Mouse (Mus musculus) hindbrain, embryonic 15.5 days (tissue): Measurements from ENCODE around the gene Bbs1. TPM values are rescaled to one million over a fixed set of nuclear protein-coding genes. Genes with fewer than 3 reads are reported as not detected.

Experiments used
- ATAC-seq: fragments of 200-750 bp; cut with Nextera tagmentation; 2 replicates; pipeline ENCODE4 v1.8.0; 2017; ENCODE audit warnings: low read depth, moderate number of reproducible peaks, moderate TSS enrichment; ENCODE audit not compliant: low FRiP score
- H3K27ac ChIP-seq: fragments of 300-500 bp; sonication (generic); replicated peaks from 2 replicates; pipeline ENCODE4 v1.5.1; 2015; ENCODE audit warnings: mild to moderate bottlenecking, inconsistent platforms
- H3K27me3 ChIP-seq: fragments of 300-500 bp; sonication (generic); 2 replicates; pipeline ENCODE4 v1.6.1; 2015; ENCODE audit warnings: control low read depth, inconsistent platforms
- H3K36me3 ChIP-seq: fragments of 300-500 bp; sonication (generic); 2 replicates; pipeline ENCODE4 v1.6.1; 2015; ENCODE audit warnings: control low read depth, inconsistent platforms
- H3K4me1 ChIP-seq: fragments of 300-500 bp; sonication (generic); replicated peaks from 2 replicates; pipeline ENCODE4 v1.6.1; 2015; ENCODE audit warnings: control low read depth, inconsistent platforms
- H3K4me2 ChIP-seq: fragments of 300-500 bp; sonication (generic); 2 replicates; pipeline ENCODE4 v1.6.1; 2015; ENCODE audit warnings: moderate library complexity, mild to moderate bottlenecking, inconsistent platforms
- H3K4me3 ChIP-seq: fragments of 300-500 bp; sonication (generic); 2 replicates; pipeline ENCODE4 v1.5.1; 2015; ENCODE audit warnings: mild to moderate bottlenecking, inconsistent platforms
- H3K9ac ChIP-seq: fragments of 300-500 bp; sonication (generic); 2 replicates; pipeline ENCODE4 v1.6.1; 2015; ENCODE audit warnings: inconsistent platforms
- H3K9me3 ChIP-seq: fragments of 300-500 bp; sonication (generic); 2 replicates; pipeline ENCODE4 v1.6.1; 2016; ENCODE audit warnings: control low read depth, inconsistent platforms
- WGBS: fragments of 180-500 bp; shearing (Covaris S2); methylation state at CpG from one replicate; pipeline ENCODE4 v1.1.7; 2015; 5-methylcytosine and 5-hydroxymethylcytosine counted together
- polyA plus RNA-seq: library from polyadenylated mRNA; unstranded; fragments of >200 nt; fragmentation: Nextera tagmentation; extraction: Ambion mirVana; gene quantifications from 2 replicates; pipeline ENCODE4 v1.2.1, GENCODE M21; 2015

The Bbs1 gene
- polyA plus RNA-seq, 1 experiment from 2014 or later, result 8.5 TPM

DNA sequence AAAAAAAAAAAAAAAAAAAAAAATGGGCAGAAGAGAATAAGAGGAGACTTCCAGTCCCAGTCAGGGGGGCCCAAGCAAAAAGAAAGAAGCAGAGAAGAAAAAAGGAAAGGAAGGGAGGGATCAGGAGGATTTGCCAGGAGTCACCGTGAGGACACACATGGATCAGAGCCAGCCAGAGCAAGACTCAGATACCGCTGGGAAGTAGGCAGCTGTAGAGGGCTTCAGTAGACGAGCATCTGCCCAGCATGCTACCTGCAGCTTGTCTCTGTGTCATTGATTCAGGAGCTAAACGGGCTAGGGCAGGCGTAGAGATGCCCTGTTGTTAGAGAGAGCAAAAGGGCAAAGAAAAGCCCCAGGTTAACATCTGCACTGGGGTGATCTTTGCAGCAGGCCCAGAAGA, 56.1 kb downstream of the Bbs1 start:
- no peaks in the 10 kb centered on the region for H3K9me3 ChIP-seq
- no peak overlapping the region for H3K4me3 ChIP-seq
- H3K4me2 ChIP-seq, result no peak overlapping the region
- H3K27me3 ChIP-seq, result no peaks in the 10 kb centered on the region
- H3K36me3 ChIP-seq, result no peaks in the 10 kb centered on the region
- H3K9ac ChIP-seq, result no peak overlapping the region
- H3K4me1 ChIP-seq, result peaks cover 5% of the 10 kb centered on the region
- no peak overlapping the region for H3K27ac ChIP-seq
- WGBS, result 47% methylated on average over 5 of the region's 5 CpGs
- ATAC-seq, result no peak

DNA sequence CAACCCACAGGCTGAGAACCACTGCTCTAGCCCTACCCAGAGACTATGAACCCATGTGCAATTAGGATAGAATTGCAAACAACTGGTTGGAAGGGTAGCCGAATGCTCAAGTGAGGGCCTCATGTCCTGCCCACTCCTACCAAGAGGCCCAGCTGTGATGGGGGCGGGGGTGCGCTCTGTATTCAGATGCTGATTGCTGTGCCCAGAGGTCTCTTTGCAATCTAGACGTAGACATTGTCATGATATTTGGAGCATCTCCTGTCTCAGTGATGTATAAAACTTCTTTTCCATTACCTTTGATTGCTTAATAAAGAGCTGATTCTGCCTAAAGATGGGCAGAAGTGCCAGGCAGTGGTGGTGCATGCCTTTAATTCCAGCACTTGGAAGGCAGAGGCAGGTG, 56.6 kb downstream of the Bbs1 start:
- WGBS, result 43% methylated on average over 4 of the region's 4 CpGs
- no peak for ATAC-seq
- H3K27ac ChIP-seq, result no peak overlapping the region
- H3K27me3 ChIP-seq, result no peaks in the 10 kb centered on the region
- H3K4me1 ChIP-seq, result peaks cover 4% of the 10 kb centered on the region
- no peak overlapping the region for H3K4me3 ChIP-seq
- H3K9me3 ChIP-seq, result no peaks in the 10 kb centered on the region
- no peaks in the 10 kb centered on the region for H3K36me3 ChIP-seq
- H3K9ac ChIP-seq, result no peak overlapping the region
- no peak overlapping the region for H3K4me2 ChIP-seq

DNA sequence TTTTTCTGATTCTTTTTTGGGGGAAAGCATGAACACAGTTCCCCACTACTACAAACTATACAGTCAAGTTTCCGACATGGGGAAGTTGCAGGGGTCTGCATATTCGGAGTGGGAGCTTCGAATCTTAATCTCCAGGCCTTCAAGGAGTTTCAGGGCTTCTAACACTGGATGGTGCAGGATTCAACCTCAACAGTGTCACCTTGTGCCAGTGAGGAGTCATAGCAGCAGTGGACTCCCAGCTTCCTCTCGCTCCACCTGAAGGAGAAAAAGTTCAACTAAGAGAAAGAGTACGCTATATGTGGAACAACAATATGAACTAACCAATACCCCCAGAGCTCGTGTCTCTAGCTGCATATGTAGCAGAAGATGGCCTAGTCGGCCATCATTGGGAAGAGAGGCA, 58.9 kb downstream of the Bbs1 start:
- H3K9me3 ChIP-seq, result no peaks in the 10 kb centered on the region
- H3K4me3 ChIP-seq, result no peak overlapping the region
- 39% methylated on average over 7 of the region's 7 CpGs for WGBS
- H3K4me2 ChIP-seq, result no peak overlapping the region
- no peak overlapping the region for H3K9ac ChIP-seq
- H3K27me3 ChIP-seq, result no peaks in the 10 kb centered on the region
- no peak overlapping the region for H3K27ac ChIP-seq
- H3K4me1 ChIP-seq, result no peaks in the 10 kb centered on the region
- H3K36me3 ChIP-seq, result no peaks in the 10 kb centered on the region
- ATAC-seq, result no peak

DNA sequence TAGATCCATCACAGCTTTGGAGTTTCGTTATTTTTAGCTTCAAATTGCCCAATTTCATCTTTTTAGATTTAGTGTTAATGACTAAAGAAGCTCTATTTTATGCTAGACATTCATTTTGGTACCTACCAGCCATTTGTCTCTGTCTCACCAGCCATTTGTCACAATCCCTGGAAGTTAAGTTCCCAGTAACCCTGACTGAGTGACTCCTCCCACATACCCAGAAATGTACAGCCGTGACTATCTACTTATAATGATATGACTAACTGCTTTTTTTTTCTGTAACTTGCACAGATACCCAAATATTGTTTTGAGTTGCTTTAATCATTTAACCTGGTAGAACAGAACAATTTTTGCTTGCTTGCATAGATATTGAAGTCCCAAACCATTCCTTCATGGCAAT, 60.6 kb downstream of the Bbs1 start:
- Histone ChIP-seq H3K36me3 (no peaks in the 10 kb centered on the region), H3K4me2 (no peak overlapping the region), H3K9me3 (no peaks in the 10 kb centered on the region), H3K9ac (no peak overlapping the region), H3K4me1 (no peaks in the 10 kb centered on the region), H3K27ac (no peak overlapping the region), H3K4me3 (no peak overlapping the region), H3K27me3 (peaks cover 12% of the 10 kb centered on the region)
- 84% methylated on average over 2 of the region's 2 CpGs for WGBS
- no peak for ATAC-seq

DNA sequence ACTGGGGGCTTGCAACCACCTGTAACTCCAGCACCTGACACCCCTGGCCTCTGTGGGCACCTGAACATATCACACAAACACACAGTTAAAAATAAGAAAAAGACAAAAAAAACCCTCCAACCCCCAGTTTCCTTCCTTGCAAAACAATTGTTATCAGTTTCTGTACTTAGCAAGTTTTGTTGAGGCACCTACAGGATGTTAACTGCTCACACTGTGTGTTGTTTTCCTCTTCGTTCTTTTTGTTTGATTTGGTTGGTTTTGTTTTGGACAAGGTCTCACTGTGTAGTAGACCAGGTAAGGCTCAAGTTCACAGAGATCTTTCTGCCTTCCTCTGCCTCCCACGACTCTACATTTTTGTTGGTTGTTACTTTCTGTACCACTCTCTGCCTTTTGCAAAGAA, 63.8 kb downstream of the Bbs1 start:
- H3K27ac ChIP-seq, result no peak overlapping the region

DNA sequence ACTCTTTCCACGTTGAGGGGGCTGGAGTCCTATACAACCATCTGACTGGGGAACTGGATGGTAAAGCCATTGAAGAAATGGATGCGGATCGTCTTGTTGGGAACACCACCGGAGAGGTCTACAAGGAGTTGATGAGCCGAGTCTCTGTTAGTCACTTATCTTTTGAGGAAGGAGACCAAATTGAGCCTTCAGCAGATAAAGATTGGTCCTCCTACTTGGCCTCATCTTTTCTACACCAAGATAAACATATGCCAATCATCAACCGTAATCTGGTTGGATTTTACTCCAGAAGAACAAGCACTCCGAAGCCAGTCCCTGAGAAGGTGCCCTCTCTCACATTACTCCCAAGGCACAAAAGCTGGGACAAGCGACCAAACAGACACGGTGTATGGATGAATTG, 65.6 kb downstream of the Bbs1 start:
- H3K9ac ChIP-seq, result no peak overlapping the region
- ATAC-seq, result no peak

More for the DNA sequence above, 63.8 kb downstream of the Bbs1 start:
- H3K4me1 ChIP-seq, result peaks cover 17% of the 10 kb centered on the region
- peaks cover 23% of the 10 kb centered on the region for H3K27me3 ChIP-seq
- H3K4me3 ChIP-seq, result no peak overlapping the region
- H3K9ac ChIP-seq, result no peak overlapping the region
- H3K9me3 ChIP-seq, result no peaks in the 10 kb centered on the region
- no peaks in the 10 kb centered on the region for H3K36me3 ChIP-seq
- 77% methylated on average over 2 of the region's 2 CpGs for WGBS
- no peak overlapping the region for H3K4me2 ChIP-seq
- no peak for ATAC-seq

DNA sequence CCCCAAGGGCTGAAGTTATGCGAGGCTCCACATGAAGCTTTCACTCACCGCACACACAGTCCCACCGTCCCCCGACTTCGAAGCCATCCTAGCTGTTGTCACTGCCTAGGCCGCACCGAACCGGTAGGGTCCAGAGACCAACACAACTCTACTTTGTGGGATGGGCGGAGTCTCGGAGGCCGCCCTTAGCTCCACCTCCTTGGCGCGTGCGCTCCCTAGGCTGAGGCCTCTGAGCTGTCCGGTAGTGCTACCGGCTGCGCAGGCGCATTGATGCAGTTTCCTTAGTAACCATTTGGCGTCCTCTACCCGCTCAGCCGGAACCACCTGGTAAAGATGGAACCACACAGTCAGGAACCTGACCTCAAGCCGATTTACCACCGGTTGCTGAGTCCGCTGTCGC, 67.3 kb downstream of the Bbs1 start, which contains the start of the genes Ccs and Ccdc87:
Ccs (minus strand) TSS at position 184 of the 400 bp plus-strand sequence.
Ccdc87 (plus strand) TSS at position 218 of the 400 bp plus-strand sequence.
- under 1% methylated on average over 25 of the region's 25 CpGs for WGBS
- Histone ChIP-seq H3K4me1 (peaks cover 17% of the 10 kb centered on the region), H3K27ac (no peak within 1 kb of the TSS)

More for the DNA sequence above, 65.6 kb downstream of the Bbs1 start:
- Histone ChIP-seq H3K4me2 (no peak overlapping the region), H3K36me3 (no peaks in the 10 kb centered on the region), H3K9me3 (no peaks in the 10 kb centered on the region), H3K4me3 (no peak overlapping the region), H3K4me1 (peaks cover 17% of the 10 kb centered on the region), H3K27me3 (peaks cover 23% of the 10 kb centered on the region), H3K27ac (no peak overlapping the region)
- 87% methylated on average over 9 of the region's 9 CpGs for whole genome bisulfite sequencing

DNA sequence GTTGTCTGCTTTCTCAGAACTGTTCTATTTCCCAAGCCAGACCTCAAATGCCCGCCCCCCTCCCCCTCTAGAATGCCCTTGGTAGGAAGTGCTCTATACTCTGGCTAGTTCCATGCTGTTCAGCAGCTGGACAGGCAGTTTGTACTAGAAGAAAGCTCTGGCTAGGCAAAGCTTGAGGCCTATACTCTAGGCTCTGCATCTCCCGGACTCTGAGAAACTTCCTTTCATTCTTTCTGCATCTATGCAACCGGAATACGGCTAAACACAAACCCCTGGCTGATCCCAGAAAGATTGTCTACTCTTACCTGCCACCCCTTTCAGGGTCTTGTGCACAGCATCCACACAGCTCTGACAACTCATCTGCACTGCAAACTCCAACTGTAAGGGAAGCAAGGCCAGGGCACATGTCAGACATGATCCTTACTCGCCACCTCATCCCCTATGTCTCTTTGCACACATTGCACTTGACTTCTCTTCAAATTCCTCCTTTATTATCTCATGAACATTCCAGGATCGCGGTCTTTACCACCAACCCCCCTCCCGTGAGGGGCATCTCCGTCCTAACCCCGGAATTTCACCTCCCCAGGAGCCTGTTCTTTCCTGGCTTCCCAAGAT, 67.8 kb downstream of the Bbs1 start:
- Histone ChIP-seq H3K9ac (peak overlapping the region; percentile 60), H3K27ac (no peak overlapping the region), H3K4me3 (peak overlapping the region; percentile 56), H3K4me1 (peaks cover 17% of the 10 kb centered on the region), H3K36me3 (no peaks in the 10 kb centered on the region), H3K27me3 (peaks cover 23% of the 10 kb centered on the region), H3K4me2 (peak overlapping the region; percentile 95), H3K9me3 (no peaks in the 10 kb centered on the region)
- 36% methylated on average over 10 of the region's 10 CpGs for WGBS
- no peak for ATAC-seq

More for the DNA sequence above, 67.3 kb downstream of the Bbs1 start, which contains the start of the genes Ccs and Ccdc87:
- Histone ChIP-seq H3K4me2 (peak within 1 kb of the TSS; percentile 95), H3K4me3 (peak within 1 kb of the TSS; percentile 56), H3K9me3 (no peaks in the 10 kb centered on the region), H3K36me3 (no peaks in the 10 kb centered on the region), H3K27me3 (peaks cover 23% of the 10 kb centered on the region), H3K9ac (peak within 1 kb of the TSS; percentile 60)
- peak; percentile 98 for ATAC-seq

DNA sequence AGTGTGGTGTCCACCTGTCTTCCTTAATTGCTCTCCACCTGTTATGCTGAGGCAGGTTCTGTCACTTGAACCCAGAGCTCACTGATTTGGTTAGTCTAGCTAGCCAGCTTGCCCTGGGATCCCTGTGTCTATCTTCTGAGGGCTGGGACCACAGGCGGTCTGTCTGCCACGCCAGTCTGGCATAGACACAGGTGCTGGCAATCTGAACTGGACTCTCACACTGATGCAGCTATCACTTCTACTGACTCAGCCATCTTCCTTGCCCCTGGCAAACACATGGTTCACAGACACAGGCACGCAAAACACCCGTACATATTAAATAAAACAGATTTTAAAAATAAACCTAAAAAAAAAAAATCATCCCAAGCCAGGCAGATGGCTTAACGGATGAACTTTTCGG, 69.4 kb downstream of the Bbs1 start:
- ATAC-seq, result no peak
- Histone ChIP-seq H3K4me1 (peaks cover 17% of the 10 kb centered on the region), H3K36me3 (peaks cover 6% of the 10 kb centered on the region; the same call in 1 of the 2 replicates), H3K9me3 (no peaks in the 10 kb centered on the region), H3K9ac (no peak overlapping the region), H3K27me3 (peaks cover 23% of the 10 kb centered on the region), H3K4me2 (no peak overlapping the region), H3K4me3 (no peak overlapping the region), H3K27ac (no peak overlapping the region)
- 95% methylated on average over 6 of the region's 6 CpGs for WGBS

Other genes with a start within 250 kb of the Bbs1 start
- gene Gm960, start 208.0 kb downstream of the Bbs1 start, polyA plus RNA-seq, result 6.6 and 7.0 TPM in 2 replicates
- 29.2 and 33.5 TPM in 2 replicates for gene Sptbn2, start 195.5 kb downstream of the Bbs1 start, polyA plus RNA-seq
- 134 and 139 TPM in 2 replicates for gene Rbm4b, start 150.1 kb downstream of the Bbs1 start, polyA plus RNA-seq
- gene Rbm4, start 112.7 kb downstream of the Bbs1 start, polyA plus RNA-seq, result 72.3 and 87.5 TPM in 2 replicates
- gene Gm21992, start 95.0 kb downstream of the Bbs1 start, polyA plus RNA-seq, result 22.9 and 23.9 TPM in 2 replicates
- 62.4 and 64.8 TPM in 2 replicates for gene Rbm14, start 95.0 kb downstream of the Bbs1 start, polyA plus RNA-seq
- gene Ccs, start 67.3 kb downstream of the Bbs1 start, polyA plus RNA-seq, result 40.8 and 41.4 TPM in 2 replicates
- 0.55 and 0.73 TPM in 2 replicates for gene Ccdc87, start 67.3 kb downstream of the Bbs1 start, polyA plus RNA-seq
- 76.5 and 78.7 TPM in 2 replicates for gene Ctsf, start 51.5 kb downstream of the Bbs1 start, polyA plus RNA-seq
- 1.6 and 2.3 TPM in 2 replicates for gene Actn3, start 28.7 kb downstream of the Bbs1 start, polyA plus RNA-seq
- gene Zdhhc24, start 28.0 kb downstream of the Bbs1 start, polyA plus RNA-seq, result 23.3 and 24.1 TPM in 2 replicates
- 106 and 108 TPM in 2 replicates for gene Dpp3, start 21.7 kb upstream of the Bbs1 start, polyA plus RNA-seq
- 13.3 and 13.7 TPM in 2 replicates for gene Peli3, start 36.5 kb upstream of the Bbs1 start, polyA plus RNA-seq
- gene Mrpl11, start 55.5 kb upstream of the Bbs1 start, polyA plus RNA-seq, result 95.7 and 101 TPM in 2 replicates
- gene Npas4, start 83.7 kb upstream of the Bbs1 start, polyA plus RNA-seq, result 0.31 and 0.51 TPM in 2 replicates
- 12.2 and 15.4 TPM in 2 replicates for gene Slc29a2, start 117.2 kb upstream of the Bbs1 start, polyA plus RNA-seq
- gene B4gat1, start 132.2 kb upstream of the Bbs1 start, polyA plus RNA-seq, result 93.1 and 97.9 TPM in 2 replicates
- 2.7 and 5.1 TPM in 2 replicates for gene AC124502.3, start 132.3 kb upstream of the Bbs1 start, polyA plus RNA-seq
- gene Brms1, start 134.7 kb upstream of the Bbs1 start, polyA plus RNA-seq, result 30.7 and 31.7 TPM in 2 replicates
- 0.79 and 1.1 TPM in 2 replicates for gene Rin1, start 143.9 kb upstream of the Bbs1 start, polyA plus RNA-seq
- gene Cd248, start 161.4 kb upstream of the Bbs1 start, polyA plus RNA-seq, result 19.8 and 22.0 TPM in 2 replicates
- gene Tmem151a, start 178.9 kb upstream of the Bbs1 start, polyA plus RNA-seq, result 28.3 and 34.0 TPM in 2 replicates
- 55.8 and 64.0 TPM in 2 replicates for gene Yif1a, start 181.9 kb upstream of the Bbs1 start, polyA plus RNA-seq
- gene Cnih2, start 191.9 kb upstream of the Bbs1 start, polyA plus RNA-seq, result 364 and 435 TPM in 2 replicates
- gene Rab1b, start 200.4 kb upstream of the Bbs1 start, polyA plus RNA-seq, result 210 and 222 TPM in 2 replicates
- gene Klc2, start 211.9 kb upstream of the Bbs1 start, polyA plus RNA-seq, result 76.9 and 90.2 TPM in 2 replicates